Mouse (Mus musculus) retina, embryonic 14.5 days (tissue): ENCODE results near the gene Mrpl24.
A peak's percentile ranks its signal among the peaks of the same experiment; 100 is the strongest.
"Not testable (repeated sequence)": the region's sequence is repeated elsewhere in the genome, so short reads cannot be mapped to it uniquely, and the experiment has no call there.

Experiments
- DNase-seq: peaks from one replicate; pipeline ENCODE4 v3.0.0-alpha.2; 2015; ENCODE audit warnings: low spot score

Gene Mrpl24

DNA sequence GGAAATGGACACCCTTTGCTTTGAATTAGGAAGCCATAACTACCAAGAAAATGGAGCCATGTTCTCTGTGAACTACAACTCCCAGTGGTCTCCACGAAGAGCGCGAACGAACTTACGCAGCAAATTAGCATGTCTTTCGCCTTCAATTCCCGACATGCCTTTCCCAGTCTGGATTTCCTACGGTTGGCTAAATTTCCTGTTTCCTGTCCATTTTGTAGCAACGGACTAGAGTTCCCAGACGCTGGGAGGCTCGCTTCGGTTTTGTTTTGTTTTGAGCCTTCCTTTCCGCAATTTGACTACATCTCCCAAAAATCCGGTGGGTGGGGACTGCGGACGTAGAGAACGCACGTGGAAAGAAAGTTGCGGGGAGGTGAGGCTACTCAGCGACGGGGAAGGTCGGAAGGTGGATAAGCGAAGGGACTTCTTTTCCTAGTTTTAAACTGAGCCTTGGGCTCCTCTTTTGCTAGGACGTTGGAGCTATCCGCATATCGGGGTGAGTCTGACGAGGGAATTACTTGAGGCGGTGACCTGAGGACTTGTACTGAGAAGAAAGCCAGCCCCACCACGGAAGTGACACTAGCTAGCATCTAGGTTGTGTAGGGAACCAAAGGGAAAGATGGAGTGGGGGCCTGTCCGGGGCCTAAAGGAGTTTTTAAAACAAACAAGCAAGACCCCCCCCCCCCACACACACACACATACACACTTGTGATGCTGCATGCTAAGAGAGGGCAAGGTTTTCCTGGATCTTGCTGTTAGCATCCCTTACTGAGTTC lies at the start of gene Mrpl24:
Gene Mrpl24 (plus strand): TSS at position 171 of the 773 bp plus-strand sequence.
- peak; percentile 92 for DNase-seq

DNA sequence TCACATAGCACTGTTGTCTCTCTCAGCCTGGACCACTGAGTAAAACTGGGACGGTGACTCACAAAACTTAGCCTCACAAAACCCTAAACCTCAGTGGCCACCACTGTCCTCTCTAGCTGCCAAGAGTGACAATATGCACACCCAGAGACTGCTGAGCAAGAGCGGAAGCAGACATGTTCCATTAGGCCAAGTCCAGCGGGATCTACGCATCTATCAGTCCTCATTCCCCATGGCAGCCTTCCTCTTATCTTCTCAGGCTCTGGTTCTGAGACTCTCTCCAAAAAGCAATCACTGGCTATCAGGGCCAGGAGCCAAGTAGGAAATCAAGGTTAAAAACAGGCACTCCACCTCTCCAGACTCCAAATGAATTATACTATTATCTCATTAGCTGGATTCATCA lies 41.6 kb upstream of the Mrpl24 start:
- DNase-seq: no peak

DNA sequence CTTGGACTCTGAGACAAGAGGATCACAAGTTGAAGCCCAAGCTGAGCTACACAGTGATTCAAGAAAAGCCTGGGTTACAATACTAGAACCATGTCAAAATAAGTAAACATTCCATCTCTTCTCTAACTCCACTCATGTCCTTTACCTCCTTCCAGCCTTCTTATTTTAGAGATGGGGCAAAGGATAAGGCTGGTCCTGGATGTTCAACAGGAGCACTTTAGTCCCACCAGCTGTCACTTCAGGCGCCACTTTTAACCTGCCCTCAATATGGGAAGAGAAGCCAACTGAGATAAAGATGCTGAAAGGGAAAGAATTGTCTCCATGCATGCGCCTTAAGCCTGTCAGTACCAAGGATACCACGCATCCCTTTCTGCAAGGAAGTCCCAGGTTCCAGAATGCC lies 35.0 kb upstream of the Mrpl24 start:
- DNase-seq: no peak

DNA sequence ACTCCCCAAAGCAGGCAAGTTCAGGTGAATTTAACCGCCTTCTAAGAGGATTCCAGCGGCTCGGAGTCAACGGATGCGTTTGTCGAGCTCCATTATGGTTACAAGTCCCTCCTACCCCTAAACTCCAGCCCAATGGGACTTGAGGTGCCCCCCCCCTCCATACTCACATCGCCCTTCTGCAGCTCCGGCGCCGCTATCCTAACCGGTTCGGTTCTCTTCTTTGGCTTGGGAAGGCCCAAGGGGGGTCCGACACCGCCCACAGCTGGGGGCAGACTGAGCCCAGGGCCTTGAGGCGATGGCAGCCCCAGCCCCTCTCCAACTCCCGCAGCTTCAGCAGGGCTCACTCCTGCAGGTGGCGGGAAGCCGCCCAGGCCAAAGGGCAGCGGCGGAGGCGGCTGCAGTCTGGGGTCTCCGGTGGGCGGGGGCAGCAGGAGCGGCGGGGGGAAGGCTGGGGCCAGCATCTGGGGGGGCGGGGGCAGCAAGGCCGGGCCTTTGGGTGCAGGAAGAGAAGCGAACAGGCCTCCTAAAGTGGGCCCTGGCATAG lies 34.5 kb upstream of the Mrpl24 start:
- peak; percentile 41 for DNase-seq

DNA sequence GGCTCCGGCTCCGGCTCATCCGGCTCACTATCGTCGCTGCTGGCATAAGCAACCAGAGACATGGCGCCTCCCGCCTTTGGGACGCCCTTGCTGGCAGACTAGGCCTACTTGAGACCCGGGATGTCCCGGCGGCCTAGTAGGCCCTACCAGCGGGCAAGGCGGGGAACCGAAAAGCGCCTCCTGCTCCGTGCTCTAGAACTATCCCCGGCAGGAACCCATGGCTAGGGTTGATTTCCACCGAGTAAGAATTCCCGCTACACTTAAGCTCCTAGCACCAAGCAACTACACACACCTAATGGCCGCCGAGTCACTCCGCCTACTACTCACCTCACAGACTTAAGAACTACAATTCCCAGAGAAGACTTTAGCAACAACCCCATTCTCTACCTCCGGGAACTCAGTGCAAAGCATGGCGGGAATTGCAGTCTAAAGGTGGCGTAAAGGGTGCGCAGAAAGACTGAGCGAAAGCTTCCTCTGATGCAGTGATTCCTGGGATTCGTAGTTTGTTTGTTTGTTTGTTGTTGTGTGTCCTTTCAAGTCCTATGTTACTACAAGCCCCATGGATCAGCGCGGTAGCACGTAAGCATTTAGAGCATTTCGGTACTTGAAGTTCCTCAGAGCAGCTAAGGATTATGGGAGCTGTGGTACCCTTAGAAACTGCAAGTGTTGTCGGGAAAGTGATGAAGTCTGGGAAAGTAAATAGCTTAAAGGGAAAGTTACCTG lies 33.9 kb upstream of the Mrpl24 start, which contains the start of gene Prcc:
Gene Prcc (minus strand): TSS at position 328 of the 723 bp plus-strand sequence.
- DNase-seq: peak; percentile 97

DNA sequence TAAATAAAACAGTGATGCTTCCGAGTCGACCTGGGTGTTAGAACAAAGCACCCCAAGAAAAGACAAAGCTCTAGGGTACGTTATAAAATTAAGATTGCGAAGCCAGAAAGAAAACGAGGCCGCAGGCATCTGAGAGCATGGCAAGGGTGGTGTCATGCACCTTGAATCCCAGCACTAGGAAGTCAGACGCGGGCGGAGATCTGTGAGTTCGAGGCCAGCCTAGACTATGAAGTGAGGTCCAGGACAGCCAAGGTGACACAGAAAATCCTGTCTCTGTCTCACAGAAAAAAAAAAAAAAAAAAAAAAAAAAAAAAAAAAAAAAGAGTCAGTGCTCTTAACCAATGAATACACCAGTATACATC lies 33.3 kb upstream of the Mrpl24 start:
- DNase-seq: no peak

DNA sequence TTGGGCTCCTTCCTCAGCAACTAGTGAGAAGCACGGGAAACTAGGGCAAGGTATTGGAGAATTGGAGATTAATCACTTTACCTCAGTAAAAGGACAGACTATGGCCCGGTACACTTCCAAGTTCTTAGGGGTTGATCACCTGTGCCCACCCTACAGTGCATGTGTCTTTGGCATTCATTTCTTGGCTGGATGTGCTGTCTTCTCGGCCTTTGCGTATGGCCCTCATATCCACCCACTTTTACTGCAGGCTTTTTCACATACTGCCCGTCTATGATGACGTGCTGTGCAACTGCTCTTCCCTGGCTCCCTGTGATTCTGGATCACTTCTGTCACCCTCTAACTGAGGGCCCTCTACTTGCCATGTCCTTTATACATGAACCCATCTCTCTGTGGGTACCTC lies 32.9 kb upstream of the Mrpl24 start:
- no peak for DNase-seq

DNA sequence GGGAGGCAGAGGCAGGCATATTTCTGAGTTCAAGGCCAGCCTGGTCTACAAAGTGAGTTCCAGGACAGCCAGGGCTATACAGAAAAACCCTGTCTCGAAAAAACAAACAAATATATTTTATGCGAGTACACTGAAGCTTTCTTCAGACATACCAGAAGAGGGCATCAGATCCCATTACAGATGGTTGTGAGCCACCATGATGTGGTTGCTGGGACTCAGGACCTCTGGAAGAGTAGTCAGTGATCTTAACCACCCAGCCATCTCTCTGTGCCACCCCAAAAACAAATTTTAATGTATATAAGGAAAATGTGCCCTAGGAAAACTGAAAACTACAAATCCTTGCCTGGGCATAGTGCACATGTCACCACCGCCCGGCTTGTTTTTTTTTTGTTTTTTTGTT lies 31.9 kb upstream of the Mrpl24 start:
- not testable (repeated sequence) for DNase-seq

DNA sequence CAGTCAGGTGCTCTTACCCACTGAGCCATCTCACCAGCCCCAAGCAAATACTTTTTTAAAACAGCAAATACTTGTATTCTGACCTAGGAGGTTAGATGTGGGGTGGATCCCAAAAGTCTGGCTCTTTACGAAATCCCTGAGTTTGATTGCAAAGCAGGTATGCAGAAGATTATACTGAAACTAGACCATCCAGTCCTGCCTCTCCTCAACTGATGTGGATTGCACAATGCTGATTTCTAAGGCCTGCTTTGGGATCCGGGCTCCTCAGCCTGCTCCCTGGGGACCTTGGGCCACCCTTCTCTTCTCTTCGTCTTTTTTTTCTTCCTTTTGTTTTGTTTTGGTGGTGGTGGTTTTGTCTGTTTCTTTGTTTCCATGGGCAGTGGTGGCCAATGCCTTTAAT lies 27.8 kb upstream of the Mrpl24 start:
- no peak for DNase-seq

DNA sequence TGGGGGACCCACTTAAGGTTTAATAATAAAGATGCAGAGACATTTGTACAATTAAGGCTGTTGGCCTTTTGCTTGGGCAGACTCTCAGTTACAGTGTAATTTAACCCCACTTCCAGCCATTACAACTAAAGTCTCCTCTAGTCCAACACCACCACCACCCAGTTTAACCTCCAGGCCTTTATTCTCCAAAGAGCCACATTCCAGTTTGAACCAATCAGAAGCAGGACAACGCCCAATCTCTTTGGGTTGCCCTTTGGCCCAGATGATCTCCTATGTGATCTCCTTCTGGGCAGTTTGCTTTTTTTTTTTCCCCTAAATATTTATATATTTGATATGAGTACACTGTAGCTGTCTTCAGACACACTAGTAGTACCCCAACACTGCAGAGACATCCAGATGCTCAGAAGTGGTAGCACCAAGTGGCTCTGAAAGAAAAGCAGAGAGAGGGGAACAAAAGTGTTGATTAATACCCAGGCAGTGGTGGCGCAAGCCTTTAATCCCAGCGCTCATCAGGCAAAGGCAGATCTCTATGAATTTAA lies 25.9 kb upstream of the Mrpl24 start:
- no peak for DNase-seq

DNA sequence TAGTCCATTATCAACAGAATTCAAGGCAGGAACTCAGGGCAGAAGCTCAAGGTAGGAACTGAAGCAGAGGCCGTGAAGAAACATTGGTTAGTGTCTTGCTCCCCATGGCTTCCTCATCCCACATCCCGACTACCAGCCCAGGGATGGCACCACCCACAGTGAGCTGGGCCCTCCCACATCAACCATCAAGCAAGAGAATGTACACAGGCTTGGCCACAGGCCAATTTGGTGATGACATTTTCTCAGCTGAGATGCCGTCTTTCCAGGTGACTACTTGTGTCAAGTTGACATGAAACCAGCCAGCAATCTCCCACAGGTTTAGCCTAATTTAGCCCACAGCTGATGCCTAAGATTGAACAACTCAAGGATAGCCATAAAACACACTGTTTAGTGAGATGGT lies 20.0 kb upstream of the Mrpl24 start:
- no peak for DNase-seq

DNA sequence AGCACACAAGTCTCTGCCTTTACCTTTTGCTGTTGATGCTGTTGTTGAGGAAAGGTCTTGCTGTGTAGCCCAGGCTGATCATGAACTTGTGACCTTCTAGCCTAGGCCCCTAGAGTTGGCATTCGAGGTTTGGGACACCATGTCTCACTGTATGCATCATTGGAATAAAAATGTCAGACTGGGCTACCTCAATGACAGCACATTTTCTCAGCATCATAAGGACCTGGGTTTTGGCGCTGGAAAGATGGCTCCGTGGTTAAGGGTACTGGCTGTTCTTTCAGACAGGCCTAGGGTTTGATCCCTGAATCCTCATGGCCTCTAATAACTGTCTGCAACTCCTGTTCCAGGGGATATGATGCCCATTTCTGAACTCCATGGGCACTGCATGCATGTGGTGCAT lies 19.5 kb upstream of the Mrpl24 start:
- DNase-seq: no peak

DNA sequence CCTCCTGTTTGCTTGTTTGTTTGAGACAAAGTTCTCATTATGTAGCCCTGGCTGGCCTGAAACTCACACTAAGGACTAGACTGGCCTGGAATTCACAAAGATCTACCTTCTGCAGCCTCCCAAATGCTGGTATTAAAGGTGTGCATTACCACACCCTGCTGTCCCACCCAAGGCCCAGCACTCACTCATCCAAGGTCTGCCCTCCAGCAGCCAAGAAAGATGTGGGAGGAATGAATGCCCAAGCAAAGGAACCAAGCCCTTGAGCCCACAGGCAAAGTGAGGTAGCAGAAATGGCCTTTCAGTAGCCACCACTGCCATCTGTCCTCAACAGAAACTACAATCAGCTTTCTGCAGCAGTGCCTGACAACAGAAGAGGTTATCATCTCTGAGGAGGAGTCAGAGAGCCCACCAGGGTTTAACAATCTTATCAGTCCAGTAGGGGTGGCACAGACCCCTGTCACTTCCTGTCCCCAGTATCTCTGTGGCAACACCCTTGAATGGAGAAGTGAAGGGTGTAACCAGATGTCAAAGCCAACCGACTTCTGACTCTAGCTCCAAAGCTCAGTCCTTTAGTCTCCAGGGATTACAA lies 18.2 kb upstream of the Mrpl24 start:
- DNase-seq: no peak

DNA sequence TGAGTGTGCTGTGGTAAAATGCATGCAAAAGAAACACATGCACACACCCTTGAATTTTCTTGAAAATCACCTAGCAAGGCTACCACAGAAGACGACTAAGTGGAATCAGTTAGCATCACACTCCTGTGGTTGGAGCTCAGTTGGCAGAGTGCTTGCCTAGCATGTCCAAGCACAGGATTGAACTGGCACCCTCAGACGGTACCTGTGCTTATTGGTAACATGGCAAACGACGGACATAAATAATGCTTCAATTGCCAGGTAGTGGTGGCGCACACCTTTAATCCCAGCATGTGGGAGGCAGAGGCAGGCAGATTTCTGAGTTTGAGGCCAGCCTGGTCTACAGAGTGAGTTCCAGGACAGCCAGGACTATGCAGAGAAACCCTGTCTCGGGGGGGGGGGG lies 17.3 kb upstream of the Mrpl24 start:
- not testable (repeated sequence) for DNase-seq

DNA sequence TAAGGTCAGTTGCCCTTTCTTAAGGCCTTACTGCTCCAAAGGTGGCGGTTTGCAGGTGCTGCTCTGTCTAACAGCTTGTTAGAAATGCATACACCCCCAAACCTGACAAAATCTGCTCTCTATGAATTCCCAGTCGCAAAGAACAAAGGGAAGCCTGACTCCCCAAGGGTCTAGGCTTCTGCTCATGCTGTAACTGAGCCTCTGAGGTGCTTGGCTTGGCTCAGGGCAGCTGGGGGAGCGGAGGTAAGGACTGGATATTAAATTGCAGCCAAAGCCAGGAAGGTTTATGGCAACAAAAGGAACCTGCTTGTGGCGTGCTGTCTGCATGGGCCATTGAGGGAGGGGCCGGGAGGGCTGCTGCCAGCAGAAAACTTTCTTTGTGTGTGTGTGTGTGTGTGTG lies 15.5 kb upstream of the Mrpl24 start:
- no peak for DNase-seq

DNA sequence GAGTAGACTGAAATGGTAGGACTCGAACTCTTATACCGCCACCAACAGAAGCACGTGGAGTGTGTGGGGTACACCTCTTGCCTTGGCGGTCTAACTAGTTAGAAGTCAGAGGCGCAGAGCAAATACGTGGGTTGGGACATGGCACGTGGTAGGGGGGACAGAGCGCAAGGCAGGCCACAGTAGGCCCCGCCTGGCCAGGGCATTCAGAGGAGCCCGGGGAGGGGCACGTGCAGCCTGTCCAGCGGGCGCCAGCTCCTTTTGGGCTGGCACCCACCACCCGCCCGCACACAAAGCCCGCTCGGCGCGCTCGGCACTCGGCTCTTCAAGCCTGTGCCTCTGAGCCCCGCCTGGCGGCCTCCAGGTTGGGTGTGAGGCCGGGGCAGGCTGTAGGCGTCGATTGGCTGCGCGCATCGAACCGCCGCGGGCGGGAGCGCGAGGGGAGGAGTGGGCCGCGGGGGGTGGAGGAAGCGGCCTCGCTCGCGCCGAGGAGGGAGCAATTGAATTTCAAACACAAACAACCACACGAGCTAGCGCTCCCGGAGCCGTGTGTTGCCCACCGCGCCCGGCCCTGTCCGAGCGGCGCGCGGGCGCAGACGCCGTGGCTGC lies 13.3 kb upstream of the Mrpl24 start, which contains the start of gene Hdgf:
Gene Hdgf (plus strand): TSS at position 442 of the 606 bp plus-strand sequence.
- DNase-seq: peak; percentile 97

DNA sequence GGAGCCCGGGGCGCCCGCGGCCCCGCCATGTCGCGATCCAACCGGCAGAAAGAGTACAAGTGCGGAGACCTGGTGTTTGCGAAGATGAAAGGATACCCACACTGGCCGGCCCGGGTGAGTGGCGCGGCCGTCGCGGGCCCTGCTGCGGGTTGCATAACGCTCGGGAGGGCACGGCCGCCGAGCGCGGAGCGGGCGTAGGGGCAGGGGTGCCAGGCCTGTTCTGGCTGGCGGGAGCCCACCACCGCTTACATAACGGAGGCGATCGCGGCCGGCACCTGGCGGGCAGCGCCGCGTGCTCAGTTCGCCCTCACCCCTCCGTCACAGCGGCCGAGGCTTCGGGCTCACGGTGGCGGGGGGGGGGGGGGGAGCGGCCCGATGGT lies 12.7 kb upstream of the Mrpl24 start:
- peak; percentile 53 for DNase-seq

DNA sequence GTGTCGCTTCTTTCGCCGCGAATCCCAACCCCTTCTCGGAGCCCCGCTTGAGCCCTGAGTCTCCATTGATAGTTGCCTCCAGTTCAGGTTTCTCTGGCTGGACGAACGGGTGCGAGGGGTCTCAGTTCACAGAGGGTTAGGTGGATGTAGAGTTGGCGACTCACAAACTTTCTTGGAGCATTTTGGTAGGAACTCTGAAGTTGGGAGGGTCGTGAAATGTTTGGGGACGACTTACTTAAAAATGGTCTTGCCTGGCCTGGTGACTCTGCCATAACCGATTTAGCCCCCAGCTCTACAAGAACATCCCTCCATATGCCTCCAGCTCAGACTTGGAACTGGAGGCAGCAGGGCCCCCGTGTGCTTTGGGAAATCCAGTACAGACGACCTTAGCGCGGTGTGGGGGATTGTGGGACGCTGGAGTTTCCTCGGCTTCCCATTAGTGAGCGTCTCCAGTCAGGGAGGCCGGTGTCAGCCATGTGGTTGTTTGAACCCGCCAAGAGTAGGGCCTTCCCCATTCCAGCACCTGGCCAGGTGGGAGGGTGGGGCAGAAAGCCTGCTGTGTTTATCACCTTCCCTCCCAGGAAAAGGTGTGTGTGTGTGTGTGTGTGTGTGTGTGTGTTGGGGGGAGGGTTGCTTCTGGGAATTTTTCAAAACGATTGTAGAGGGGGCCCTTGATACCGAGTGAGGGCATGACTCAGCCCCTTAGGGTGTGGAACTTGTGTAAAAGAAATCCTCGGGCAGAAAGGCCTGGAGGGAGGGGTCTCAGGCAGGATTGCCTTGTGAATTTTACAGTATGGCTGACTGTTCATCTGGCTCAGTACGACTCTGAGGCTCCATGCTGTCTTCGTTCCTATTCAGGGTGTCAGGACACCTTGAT lies 12.1 kb upstream of the Mrpl24 start:
- peak; percentile 33 for DNase-seq

DNA sequence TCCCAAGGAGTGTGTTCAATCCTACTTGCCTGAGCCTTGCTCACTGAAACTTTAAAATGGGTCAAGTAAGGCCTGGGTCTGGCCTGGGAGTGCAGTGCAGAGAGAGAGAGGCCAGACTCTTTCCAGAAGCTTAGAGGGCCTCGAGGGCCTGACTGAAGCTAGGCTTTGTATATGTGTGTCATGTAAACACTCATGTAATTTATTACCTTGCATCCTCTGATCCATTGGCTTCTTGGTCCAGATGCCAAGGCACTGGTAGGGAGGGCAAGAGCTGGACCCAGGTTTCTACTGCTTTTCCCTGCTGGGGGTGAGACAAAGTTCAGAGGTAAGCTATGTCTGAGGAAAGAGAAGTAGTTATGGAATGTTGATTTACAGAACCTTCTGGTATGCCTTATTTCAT lies 11.4 kb upstream of the Mrpl24 start:
- no peak for DNase-seq

DNA sequence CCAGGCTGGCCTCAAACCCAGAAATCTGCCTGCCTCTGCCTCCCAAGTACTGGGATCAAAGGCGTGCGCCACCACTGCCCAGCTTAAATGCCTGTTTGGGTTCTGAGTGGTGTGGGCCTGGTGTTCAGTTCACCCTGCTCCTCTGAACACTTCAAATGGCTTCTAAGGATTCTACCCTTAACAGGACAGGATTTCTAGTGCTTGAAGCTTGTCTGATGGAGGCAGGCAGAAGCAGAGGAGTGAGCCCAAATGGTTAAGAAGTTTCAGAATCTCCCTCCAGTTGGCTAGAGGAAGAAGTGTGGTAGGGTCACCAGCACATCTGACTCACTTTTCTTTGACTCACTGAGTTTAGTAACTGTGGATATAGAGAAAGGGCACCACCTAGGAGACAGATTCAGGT lies 9.9 kb upstream of the Mrpl24 start:
- DNase-seq: no peak

DNA sequence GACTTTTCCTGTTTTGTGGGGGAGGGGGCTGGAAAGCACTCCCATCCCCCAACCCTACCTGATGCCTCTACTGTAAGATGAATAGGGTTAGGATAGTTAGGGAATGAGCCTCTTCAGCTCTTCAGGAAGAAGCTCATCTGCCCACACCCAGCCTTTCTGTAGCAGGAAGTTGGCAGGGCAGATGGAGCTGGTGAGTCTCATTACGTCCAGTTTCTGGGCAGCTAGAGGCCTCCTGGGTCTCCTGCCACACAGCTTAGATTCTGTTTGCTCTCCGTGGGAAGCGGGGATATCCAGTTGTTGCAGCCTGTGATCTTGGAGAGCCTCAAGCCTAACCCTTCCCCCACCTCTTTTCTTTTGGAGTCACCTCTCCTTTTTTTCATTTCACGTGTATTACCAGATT lies 9.4 kb upstream of the Mrpl24 start:
- no peak for DNase-seq
